Mouse (Mus musculus): ENCODE data around the gene Fgd6. TPM values are rescaled to one million over a fixed set of nuclear protein-coding genes. Genes with fewer than 3 reads are reported as not detected.

Gene Fgd6
- polyA plus RNA-seq, 1 experiment from 2014 or later = 1.7 TPM

DNA sequence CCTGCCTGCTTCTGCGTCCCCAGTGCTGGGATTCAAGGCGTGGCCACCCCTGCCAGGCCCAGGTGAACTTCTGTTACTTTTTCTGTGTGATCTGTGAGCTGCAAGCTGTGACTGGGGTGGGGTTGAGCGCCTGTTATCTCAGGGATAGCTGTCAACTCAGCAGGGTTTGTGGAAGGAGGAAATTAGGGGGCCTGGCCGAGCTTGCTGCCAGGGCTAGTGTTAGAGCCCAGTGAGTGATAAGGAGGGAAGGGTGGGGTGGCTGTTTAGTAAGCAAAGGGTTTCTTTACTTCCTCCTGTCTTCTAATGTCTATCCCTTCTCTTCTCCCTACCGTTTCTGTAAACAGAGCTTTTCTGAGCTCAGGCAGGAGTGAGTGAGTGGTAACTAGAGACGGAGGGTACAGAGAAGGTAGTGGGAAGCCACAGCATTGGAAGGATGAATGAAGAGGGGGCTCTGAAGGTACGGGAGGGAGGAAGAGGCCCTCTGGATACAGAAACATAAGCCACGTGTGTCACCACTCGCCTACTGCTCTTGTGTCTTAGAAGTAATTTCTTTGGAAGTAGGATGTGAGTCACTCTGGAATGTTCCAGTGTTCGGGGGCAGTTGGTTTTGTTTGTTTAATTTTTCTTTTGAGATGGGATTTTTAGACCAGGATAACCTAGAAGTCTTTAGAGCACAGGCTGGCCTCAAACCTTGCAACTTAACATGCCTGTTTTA is 12.2 kb downstream of the Fgd6 start:
- no peak for ATAC-seq (replicated peaks)
- WGBS = 76% methylated on average over 10 of the region's 10 CpGs
- Histone ChIP-seq H3K9ac (replicated peaks) (no peak overlapping the region), H3K4me2 (replicated peaks) (no peak overlapping the region), H3K4me3 (no peak overlapping the region), H3K36me3 (no peaks in the 10 kb centered on the region), H3K9me3 (no peaks in the 10 kb centered on the region), H3K27ac (replicated peaks) (no peak overlapping the region), H3K4me1 (0 out of 2 replicates have a peak, but pooled peaks cover 3% of the 10 kb centered on the region), H3K27me3 (no peaks in the 10 kb centered on the region)

DNA sequence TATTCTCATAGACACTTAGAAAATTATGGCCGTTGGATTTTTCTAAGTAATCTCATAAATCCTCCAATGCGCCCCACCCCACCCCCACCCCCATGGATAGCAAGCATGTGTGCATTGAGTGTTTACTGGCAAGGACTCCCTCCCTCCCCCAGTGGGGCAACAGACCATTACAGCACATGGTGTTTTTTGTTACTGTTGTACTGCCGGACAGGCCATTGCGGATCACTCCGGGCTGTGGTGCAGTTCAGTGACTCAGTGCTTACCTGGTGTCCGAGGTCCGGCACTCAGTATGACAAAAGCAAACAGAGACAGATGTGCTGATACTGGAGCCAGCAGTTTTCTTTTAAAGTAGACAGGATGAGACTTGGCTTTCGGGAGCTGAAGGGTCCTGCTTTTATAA is 13.3 kb downstream of the Fgd6 start:
- Histone ChIP-seq H3K9ac (replicated peaks) (no peak overlapping the region), H3K4me3 (no peak overlapping the region), H3K9me3 (no peaks in the 10 kb centered on the region), H3K4me2 (replicated peaks) (no peak overlapping the region), H3K36me3 (no peaks in the 10 kb centered on the region), H3K27ac (replicated peaks) (no peak overlapping the region), H3K4me1 (0 out of 2 replicates have a peak, but pooled peaks cover 3% of the 10 kb centered on the region), H3K27me3 (no peaks in the 10 kb centered on the region)
- 85% methylated on average over 8 of the region's 8 CpGs for WGBS
- no peak for ATAC-seq (replicated peaks)

DNA sequence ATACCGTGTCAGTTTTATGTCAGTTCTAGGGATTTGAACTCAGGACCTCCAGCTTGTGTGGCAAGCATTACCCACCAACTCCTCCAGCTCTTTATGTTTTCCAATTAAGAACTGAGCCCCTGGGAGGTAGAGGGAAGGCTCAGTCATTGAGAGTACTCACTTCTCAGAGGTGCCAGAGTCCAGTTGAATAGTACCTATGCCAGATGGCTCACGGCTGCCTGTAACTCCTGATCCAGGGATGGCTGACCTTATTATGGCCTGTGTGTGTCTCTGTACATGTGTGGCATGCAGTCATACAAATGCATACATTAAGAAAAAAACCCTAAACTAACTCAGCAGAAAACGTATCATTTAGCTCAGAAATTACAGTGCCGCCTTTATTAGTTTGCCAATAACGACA is 14.9 kb downstream of the Fgd6 start:
- ATAC-seq (replicated peaks) = no peak
- H3K4me1 ChIP-seq = 0 out of 2 replicates have a peak, but pooled peaks cover 3% of the 10 kb centered on the region
- no peaks in the 10 kb centered on the region for H3K27me3 ChIP-seq
- no peak overlapping the region for H3K27ac ChIP-seq (replicated peaks)
- WGBS = 91% methylated on average over 5 of the region's 5 CpGs
- no peaks in the 10 kb centered on the region for H3K9me3 ChIP-seq
- no peak overlapping the region for H3K9ac ChIP-seq (replicated peaks)
- H3K4me3 ChIP-seq = no peak overlapping the region
- no peaks in the 10 kb centered on the region for H3K36me3 ChIP-seq
- H3K4me2 ChIP-seq (replicated peaks) = no peak overlapping the region

DNA sequence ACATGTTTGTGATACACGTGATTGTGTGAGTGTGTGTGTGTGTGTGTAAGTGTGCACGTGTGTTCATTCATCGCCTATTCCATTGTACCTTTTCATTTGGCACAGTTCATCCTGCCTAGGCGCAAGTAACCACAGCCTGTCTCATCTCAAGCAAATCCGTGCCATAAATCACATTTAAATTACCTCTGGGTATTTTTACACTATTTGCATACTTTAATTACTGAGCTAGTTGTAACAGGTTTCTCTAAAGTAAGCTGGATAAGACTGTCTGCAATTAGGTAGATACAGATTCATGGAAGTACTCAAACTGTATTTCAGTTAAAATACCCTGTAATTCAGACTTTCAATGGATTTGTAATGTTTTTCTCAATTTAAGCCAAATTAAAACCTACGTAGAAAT is 20.7 kb downstream of the Fgd6 start:
- Histone ChIP-seq H3K27me3 (no peaks in the 10 kb centered on the region), H3K27ac (replicated peaks) (no peak overlapping the region), H3K9me3 (no peaks in the 10 kb centered on the region), H3K4me1 (no peaks in the 10 kb centered on the region), H3K4me3 (no peak overlapping the region), H3K36me3 (no peaks in the 10 kb centered on the region), H3K4me2 (replicated peaks) (no peak overlapping the region), H3K9ac (replicated peaks) (no peak overlapping the region)
- no peak for ATAC-seq (replicated peaks)
- 85% methylated on average over 6 of the region's 6 CpGs for WGBS

DNA sequence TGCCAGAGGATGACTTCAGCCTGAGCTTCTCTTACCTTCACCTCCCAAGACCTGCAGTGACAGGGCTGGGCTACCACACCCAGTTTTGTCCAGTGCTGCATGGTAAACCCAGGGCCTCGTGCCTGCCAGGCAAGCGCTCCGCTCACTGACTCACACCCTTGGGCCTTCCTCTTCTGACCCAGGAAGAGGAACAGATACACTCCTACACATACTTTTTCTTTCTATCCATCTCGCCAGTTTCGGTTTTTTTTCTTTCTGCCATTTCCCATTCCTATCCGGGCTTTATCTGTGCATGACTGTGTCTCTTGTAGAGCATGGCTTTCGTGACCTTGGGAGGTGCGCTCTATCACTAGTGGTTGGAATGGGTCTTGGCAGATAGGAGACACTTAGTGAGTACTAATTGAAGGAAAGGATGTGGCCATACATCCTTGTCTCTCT is 23.8 kb downstream of the Fgd6 start:
- ATAC-seq (replicated peaks) = no peak
- over 99% methylated on average over 8 of the region's 8 CpGs for WGBS

DNA sequence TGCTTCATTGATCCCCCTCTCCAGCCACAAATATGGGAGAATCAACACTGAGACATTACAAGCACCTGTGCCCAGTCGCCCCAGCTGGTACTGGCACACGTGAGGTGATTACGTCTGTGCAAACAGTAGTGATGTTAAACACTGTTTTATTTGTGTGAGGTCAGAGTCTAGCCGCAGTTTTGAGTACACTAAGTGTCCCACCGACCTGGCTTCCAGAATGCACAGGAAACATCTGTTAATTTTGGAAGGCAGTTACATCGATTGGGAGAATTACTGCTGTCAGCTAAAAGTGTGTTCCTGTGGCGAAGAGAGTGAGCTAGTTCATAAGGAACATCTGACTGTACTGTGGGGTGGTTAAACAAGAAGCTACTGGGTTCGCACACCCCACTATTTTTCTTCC is 24.4 kb downstream of the Fgd6 start:
- no peak overlapping the region for H3K27ac ChIP-seq (replicated peaks)
- no peak overlapping the region for H3K4me3 ChIP-seq
- H3K9me3 ChIP-seq = no peaks in the 10 kb centered on the region
- no peak for ATAC-seq (replicated peaks)
- WGBS = 87% methylated on average over 8 of the region's 8 CpGs
- H3K4me1 ChIP-seq = no peaks in the 10 kb centered on the region
- H3K27me3 ChIP-seq = no peaks in the 10 kb centered on the region
- H3K36me3 ChIP-seq = no peaks in the 10 kb centered on the region
- H3K9ac ChIP-seq (replicated peaks) = no peak overlapping the region
- no peak overlapping the region for H3K4me2 ChIP-seq (replicated peaks)

More for the DNA sequence above, 23.8 kb downstream of the Fgd6 start:
- H3K4me1 ChIP-seq = no peaks in the 10 kb centered on the region
- H3K9me3 ChIP-seq = no peaks in the 10 kb centered on the region
- H3K4me3 ChIP-seq = no peak overlapping the region
- H3K27ac ChIP-seq (replicated peaks) = no peak overlapping the region
- no peaks in the 10 kb centered on the region for H3K36me3 ChIP-seq
- no peak overlapping the region for H3K9ac ChIP-seq (replicated peaks)
- H3K4me2 ChIP-seq (replicated peaks) = no peak overlapping the region
- no peaks in the 10 kb centered on the region for H3K27me3 ChIP-seq

DNA sequence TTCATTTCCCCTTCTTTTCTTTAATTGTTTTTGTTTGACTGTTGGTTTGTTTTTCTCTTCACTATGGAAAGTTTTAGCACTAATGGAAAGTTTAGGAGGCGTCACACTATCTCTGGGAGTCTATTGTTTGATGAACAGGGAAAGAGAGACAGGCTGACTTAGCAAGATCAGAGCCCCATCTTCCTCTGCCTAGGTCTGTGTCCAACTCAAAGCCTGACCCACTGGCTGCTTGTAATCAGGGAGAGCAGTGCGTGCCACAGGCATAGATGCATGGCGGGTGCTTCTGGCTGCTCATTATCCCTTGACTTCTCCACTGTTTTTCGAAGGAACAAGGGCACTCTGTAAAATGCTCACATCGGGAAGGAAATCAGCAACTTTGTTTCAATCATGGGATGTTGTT is 26.6 kb downstream of the Fgd6 start:
- Histone ChIP-seq H3K36me3 (no peaks in the 10 kb centered on the region), H3K27me3 (no peaks in the 10 kb centered on the region), H3K9me3 (no peaks in the 10 kb centered on the region), H3K9ac (replicated peaks) (no peak overlapping the region), H3K27ac (replicated peaks) (no peak overlapping the region), H3K4me3 (no peak overlapping the region), H3K4me2 (replicated peaks) (no peak overlapping the region), H3K4me1 (no peaks in the 10 kb centered on the region)
- 58% methylated on average over 5 of the region's 5 CpGs for WGBS
- ATAC-seq (replicated peaks) = no peak

DNA sequence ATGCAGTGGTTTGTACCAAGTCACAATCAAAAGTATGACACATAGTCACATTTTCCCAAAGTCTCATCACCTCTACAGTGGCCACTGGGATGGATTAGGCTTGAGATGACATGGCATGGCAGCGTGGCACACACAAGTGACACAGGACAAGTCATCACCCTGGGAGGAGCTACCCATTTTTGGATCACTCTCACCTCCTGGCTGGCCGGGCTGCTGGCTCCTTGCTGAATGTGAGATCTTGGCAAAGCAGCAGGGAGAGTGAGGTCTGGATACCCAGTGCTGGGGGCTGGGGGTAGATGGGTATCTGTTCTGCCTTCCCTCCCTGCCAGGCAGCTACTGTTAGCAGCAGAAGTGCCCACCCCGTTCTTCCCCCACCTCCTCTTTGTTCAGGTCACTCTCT is 31.1 kb downstream of the Fgd6 start:
- H3K4me3 ChIP-seq = no peak overlapping the region
- H3K9ac ChIP-seq (replicated peaks) = no peak overlapping the region
- no peaks in the 10 kb centered on the region for H3K9me3 ChIP-seq
- 62% methylated on average over 3 of the region's 3 CpGs for WGBS
- no peak for ATAC-seq (replicated peaks)
- H3K36me3 ChIP-seq = no peaks in the 10 kb centered on the region
- no peaks in the 10 kb centered on the region for H3K27me3 ChIP-seq
- H3K4me2 ChIP-seq (replicated peaks) = no peak overlapping the region
- H3K4me1 ChIP-seq = no peaks in the 10 kb centered on the region
- H3K27ac ChIP-seq (replicated peaks) = no peak overlapping the region

DNA sequence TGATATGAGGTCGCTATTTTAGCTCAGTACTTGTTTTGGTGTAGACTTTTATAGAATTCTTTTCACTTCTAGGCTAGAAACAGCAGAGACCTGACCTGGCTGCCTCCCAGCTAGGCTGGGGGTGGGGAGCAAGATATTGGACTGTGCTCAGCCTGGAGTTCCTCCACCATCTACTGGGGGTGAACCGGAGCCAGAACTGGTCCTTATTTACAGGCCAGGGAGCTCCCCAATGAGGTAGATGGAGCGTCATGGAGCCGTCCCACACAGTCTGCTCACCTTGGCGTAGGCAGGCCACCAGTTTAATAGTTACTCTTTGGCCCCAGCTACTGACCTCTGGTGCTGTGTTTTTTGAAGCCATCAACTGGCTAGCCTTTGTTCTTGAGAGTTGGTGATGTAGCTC is 32.9 kb downstream of the Fgd6 start:
- Histone ChIP-seq H3K9ac (replicated peaks) (no peak overlapping the region), H3K4me3 (no peak overlapping the region), H3K36me3 (no peaks in the 10 kb centered on the region), H3K4me1 (peaks cover 9% of the 10 kb centered on the region; the same call in 1 of the 2 replicates), H3K27ac (replicated peaks) (no peak overlapping the region), H3K27me3 (no peaks in the 10 kb centered on the region), H3K4me2 (replicated peaks) (no peak overlapping the region), H3K9me3 (no peaks in the 10 kb centered on the region)
- WGBS = 92% methylated on average over 5 of the region's 5 CpGs
- ATAC-seq (replicated peaks) = no peak

DNA sequence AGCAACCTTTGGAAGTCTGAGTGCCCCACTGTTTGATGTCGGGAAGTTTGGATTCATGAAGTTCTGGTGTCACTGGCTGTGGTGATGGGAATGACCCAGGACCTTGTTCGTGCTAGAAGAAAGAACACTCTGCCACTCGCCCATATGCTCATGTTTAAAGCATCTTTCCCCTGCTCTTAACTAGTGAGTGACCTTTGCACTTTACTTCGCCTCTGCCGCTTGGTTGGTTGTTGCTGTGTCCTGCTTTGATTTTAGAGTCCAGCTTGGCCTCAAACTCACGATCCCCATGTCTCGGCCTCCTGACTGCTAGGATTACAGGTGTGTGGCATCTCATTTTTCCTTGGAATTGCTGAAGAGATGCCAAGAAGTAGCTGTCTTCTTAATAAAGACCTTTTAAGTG is 35.8 kb downstream of the Fgd6 start:
- H3K36me3 ChIP-seq = no peaks in the 10 kb centered on the region
- peaks cover 9% of the 10 kb centered on the region; the same call in 1 of the 2 replicates for H3K4me1 ChIP-seq
- no peak overlapping the region for H3K4me2 ChIP-seq (replicated peaks)
- WGBS = 90% methylated on average over 7 of the region's 7 CpGs
- ATAC-seq (replicated peaks) = no peak
- H3K27ac ChIP-seq (replicated peaks) = no peak overlapping the region
- no peak overlapping the region for H3K9ac ChIP-seq (replicated peaks)
- H3K27me3 ChIP-seq = no peaks in the 10 kb centered on the region
- no peaks in the 10 kb centered on the region for H3K9me3 ChIP-seq
- no peak overlapping the region for H3K4me3 ChIP-seq

DNA sequence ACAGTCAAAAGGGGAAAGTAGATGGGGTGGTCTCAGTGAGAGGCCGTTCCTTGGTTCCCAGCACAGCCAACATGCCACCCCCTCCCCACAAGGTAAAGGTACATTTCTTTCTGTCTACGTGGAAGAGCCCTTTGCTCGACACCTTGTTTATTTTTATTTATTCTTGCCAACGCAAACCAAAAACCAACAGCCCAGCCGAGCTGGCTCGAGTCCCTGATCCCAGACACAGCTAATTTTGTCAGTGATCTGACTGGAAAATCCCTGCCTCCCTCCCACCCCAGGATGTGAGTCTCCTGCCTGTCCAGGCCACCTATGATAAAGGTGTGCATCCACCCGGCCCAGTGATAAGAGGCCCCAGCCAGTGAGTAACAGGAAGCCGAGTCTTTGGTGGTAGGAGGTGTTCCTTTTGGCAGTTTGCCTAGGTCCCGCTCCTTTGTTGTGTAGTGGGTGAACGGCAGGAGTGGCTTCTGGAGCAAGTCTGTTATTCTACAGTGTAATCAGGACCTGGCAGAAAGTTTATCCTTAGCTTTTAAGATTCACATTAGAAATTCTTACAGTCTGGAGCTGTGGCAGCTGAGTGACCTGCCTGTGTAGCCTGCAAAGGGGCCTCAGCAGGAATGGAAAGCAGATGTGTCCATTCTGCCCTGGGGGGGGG is 36.6 kb downstream of the Fgd6 start:
- Histone ChIP-seq H3K4me3 (no peak overlapping the region), H3K4me1 (peaks cover 9% of the 10 kb centered on the region; the same call in 1 of the 2 replicates), H3K36me3 (no peaks in the 10 kb centered on the region), H3K9me3 (no peaks in the 10 kb centered on the region), H3K4me2 (replicated peaks) (no peak overlapping the region), H3K27me3 (no peaks in the 10 kb centered on the region), H3K27ac (replicated peaks) (peak overlapping the region; percentile 29), H3K9ac (replicated peaks) (no peak overlapping the region; the same call in 1 of the 2 replicates)
- ATAC-seq (replicated peaks) = no peak
- 62% methylated on average over 10 of the region's 10 CpGs for WGBS

DNA sequence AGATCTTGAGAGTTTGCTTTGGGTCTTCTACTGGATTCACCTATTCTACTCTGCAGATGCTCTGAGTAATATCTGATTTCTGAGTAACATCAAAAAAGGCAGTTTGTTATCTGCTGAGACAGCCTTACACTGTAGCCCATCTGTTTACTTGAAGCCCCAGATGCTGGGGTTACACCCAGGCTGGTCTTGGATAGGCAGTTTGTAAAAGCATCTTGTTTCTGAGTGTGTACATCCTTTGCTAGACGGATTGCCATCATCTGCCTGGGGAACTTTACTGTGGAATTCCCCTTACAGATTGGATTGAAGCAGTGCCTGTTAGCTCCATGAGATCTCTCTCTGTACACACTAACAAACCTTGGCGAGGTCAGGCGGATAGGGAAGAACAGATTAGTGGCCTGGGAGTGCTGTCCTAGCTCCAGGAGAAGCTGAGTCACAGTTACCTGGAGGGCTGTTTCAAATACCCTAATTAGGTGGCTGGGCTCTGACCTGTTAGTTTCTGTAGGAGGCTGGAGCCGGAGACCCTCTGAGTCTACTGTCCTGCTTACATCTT is 37.2 kb downstream of the Fgd6 start:
- H3K4me2 ChIP-seq (replicated peaks) = no peak overlapping the region
- no peaks in the 10 kb centered on the region for H3K27me3 ChIP-seq
- peak overlapping the region; percentile 29 for H3K27ac ChIP-seq (replicated peaks)
- H3K4me3 ChIP-seq = no peak overlapping the region
- WGBS = 81% methylated on average over 4 of the region's 4 CpGs
- no peaks in the 10 kb centered on the region for H3K36me3 ChIP-seq
- ATAC-seq (replicated peaks) = no peak
- H3K9me3 ChIP-seq = no peaks in the 10 kb centered on the region
- no peak overlapping the region for H3K9ac ChIP-seq (replicated peaks)
- H3K4me1 ChIP-seq = peaks cover 9% of the 10 kb centered on the region; the same call in 1 of the 2 replicates

All from forebrain, embryonic 15.5 days (tissue).